In the genomic region with DNA sequence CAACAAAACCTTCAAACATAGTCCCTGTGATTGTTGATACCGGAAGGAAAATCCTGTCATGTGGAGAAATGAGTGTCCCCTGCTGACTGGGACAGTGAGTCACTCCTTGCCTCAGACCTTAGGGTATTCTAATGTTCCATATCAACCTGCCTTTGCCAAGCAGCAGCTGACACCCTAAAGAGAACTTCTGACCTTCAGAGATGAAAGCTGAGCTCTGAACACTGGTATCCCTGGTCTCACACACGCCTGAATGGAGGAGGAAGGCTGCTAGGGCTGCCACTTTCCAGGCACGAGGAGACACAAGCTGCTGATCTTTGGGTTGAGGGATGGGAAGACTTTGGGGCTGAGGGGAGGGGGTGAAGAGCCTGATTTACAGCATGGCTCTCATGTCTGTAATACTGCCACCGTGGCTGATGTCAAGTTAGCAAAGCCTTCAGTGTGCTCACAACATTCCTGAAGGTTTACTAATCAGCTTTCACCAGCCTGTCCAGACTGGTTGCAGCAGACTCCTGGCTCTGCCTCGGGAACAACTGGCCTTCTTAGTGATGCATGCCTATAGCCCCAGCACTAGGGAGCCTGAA, we compare ENCODE assay signal across 8 mouse cellular contexts. TPM values are rescaled to one million over a fixed set of nuclear protein-coding genes. Genes with fewer than 3 reads are reported as not detected.
DNase-seq lines count a peak whose midpoint lies in the region; ATAC-seq and TF ChIP-seq lines count a peak whose summit lies in the region.

No protein-coding gene starts in this region.

- peak overlapping the region; percentile 69 for H3K27ac ChIP-seq in brown adipose tissue, adult 24 weeks (replicated peaks; ENCODE audit: low read depth, low read length)
- H3K27ac ChIP-seq in heart, embryonic 15.5 days: peak overlapping the region; percentile 78
- H3K27ac ChIP-seq in hindbrain, embryonic 10.5 days: no peak overlapping the region

- peak; percentile 42 to 68 for DNase-seq in lung, adult 18-20 months
- no peak for DNase-seq in left cerebral cortex, adult 8-10 months (ENCODE audit: low spot score in 2 of 2)
- no peak for DNase-seq in hindbrain, embryonic 10.5 days (ENCODE audit: low spot score)
- no peak for DNase-seq in layer of hippocampus, postnatal 14 days (ENCODE audit: low spot score in 2 of 2)
- no peak for DNase-seq in right cerebral cortex, postnatal 4 days

- no peak overlapping the region for H3K4me3 ChIP-seq in C2C12 (ENCODE audit: insufficient read depth, poor library complexity, severe bottlenecking)
- no peak overlapping the region for H3K4me3 ChIP-seq in brown adipose tissue, adult 24 weeks (ENCODE audit: insufficient read depth, low read depth, low read length)
- H3K4me3 ChIP-seq in heart, embryonic 15.5 days: no peak overlapping the region
- H3K4me3 ChIP-seq in hindbrain, embryonic 10.5 days: no peak overlapping the region

- H3K36me3 ChIP-seq in C2C12 (ENCODE audit: control insufficient read depth, insufficient read depth): no peaks in the 10 kb centered on the region
- H3K36me3 ChIP-seq in heart, embryonic 15.5 days: no peaks in the 10 kb centered on the region
- no peaks in the 10 kb centered on the region for H3K36me3 ChIP-seq in hindbrain, embryonic 10.5 days

- no peaks in the 10 kb centered on the region for H3K9me3 ChIP-seq in heart, embryonic 15.5 days (replicated peaks)
- H3K9me3 ChIP-seq in hindbrain, embryonic 10.5 days: peaks cover 3% of the 10 kb centered on the region; the same call in 1 of the 2 replicates

- no peak for TF ChIP-seq CTCF in C2C12 (IDR thresholded peaks at IDR 0.05; ENCODE audit: control insufficient read depth, insufficient read depth, insufficient read length)

- H3K79me2 ChIP-seq in C2C12 (ENCODE audit: control insufficient read depth, insufficient read depth): no peaks in the 10 kb centered on the region

- H3K27me3 ChIP-seq in C2C12 (ENCODE audit: control insufficient read depth, insufficient read depth, insufficient read length): no peaks in the 10 kb centered on the region
- no peaks in the 10 kb centered on the region for H3K27me3 ChIP-seq in heart, embryonic 15.5 days
- H3K27me3 ChIP-seq in hindbrain, embryonic 10.5 days (ENCODE audit: insufficient read depth, poor library complexity, severe bottlenecking): no peaks in the 10 kb centered on the region

- no peak overlapping the region for H3ac ChIP-seq in C2C12 (ENCODE audit: control insufficient read depth, insufficient read length, low read depth)

- peak; percentile 60; the same call in 1 of the 2 replicates for ATAC-seq in heart, embryonic 15.5 days (replicated peaks; ENCODE audit: insufficient number of reproducible peaks, insufficient read depth, low FRiP score, low read depth)

- H3K9ac ChIP-seq in heart, embryonic 15.5 days: no peak overlapping the region

- no peaks in the 10 kb centered on the region for H3K79me3 ChIP-seq in C2C12 (ENCODE audit: low read depth)

- WGBS in heart, embryonic 15.5 days: 23% methylated on average over 5 of the region's 5 CpGs
- 64% methylated on average over 5 of the region's 5 CpGs for WGBS in hindbrain, embryonic 10.5 days

- no peak overlapping the region for H3K4me2 ChIP-seq in heart, embryonic 15.5 days

- no peaks in the 10 kb centered on the region for H3K4me1 ChIP-seq in brown adipose tissue, adult 24 weeks (ENCODE audit: control insufficient read depth, insufficient read depth, insufficient read length, low read length)
- peaks cover 18% of the 10 kb centered on the region for H3K4me1 ChIP-seq in heart, embryonic 15.5 days (replicated peaks)
- peaks cover 4% of the 10 kb centered on the region; the same call in 1 of the 2 replicates for H3K4me1 ChIP-seq in hindbrain, embryonic 10.5 days (replicated peaks)

TF ChIP-seq in C2C12, 6 proteins besides CTCF, POLR2A, EP300 and RAD21:
- peak; percentile 80 for TF ChIP-seq USF1 (IDR thresholded peaks at IDR 0.05; ENCODE audit: low read depth)
- peak; percentile 52 for TF ChIP-seq MYOD1 (IDR thresholded peaks at IDR 0.05; ENCODE audit: control insufficient read depth, insufficient read length, low read depth)
- TF ChIP-seq FOSL1 (IDR thresholded peaks at IDR 0.05; ENCODE audit: insufficient read depth, low read length, poor library complexity, severe bottlenecking): peak; percentile 20
- TF ChIP-seq MAX (IDR thresholded peaks at IDR 0.05): peak; percentile 44
- no peak for TF ChIP-seq CEBPB (IDR thresholded peaks at IDR 0.05; ENCODE audit: low read depth)
- no peak for TF ChIP-seq MYOG (IDR thresholded peaks at IDR 0.05; ENCODE audit: control insufficient read depth, extremely low read depth, insufficient read length)

RNA-seq across cellular contexts. Expression of a gene that starts 58.1 kb away (rescaled TPM):
- 7.5 TPM for polyA plus RNA-seq in C2C12 (2012; fragmentation: generic; extraction: Trizol)
- 19.1 and 23.2 TPM in 2 replicates for polyA plus RNA-seq in brown adipose tissue, adult 24 weeks (2012; ENCODE audit: insufficient read depth, insufficient read length, missing spikeins)
- polyA plus RNA-seq in heart, embryonic 15.5 days (2015; fragmentation: Nextera tagmentation; extraction: Ambion mirVana): 10.3 and 11.1 TPM in 2 replicates
- 10 to 100 TPM; 66.6 to 76.6 (median 69.4) TPM for total RNA-seq in left cerebral cortex, adult 8-10 months (2022)
- polyA plus RNA-seq in hindbrain, embryonic 10.5 days (2016; fragmentation: Nextera tagmentation; extraction: Ambion mirVana): 10.3 and 12.2 TPM in 2 replicates
- total RNA-seq in layer of hippocampus, postnatal 14 days (2021): 10 to 100 TPM; 39.4 to 42.8 TPM

Comparison
In these comparisons a context has a peak if more than half of its experiments do, and no peak if none do; other contexts are left out.
1. DNase-seq: peak in lung, adult 18-20 months (2 of 2); none in left cerebral cortex, adult 8-10 months (0 of 2), hindbrain, embryonic 10.5 days (single experiment), layer of hippocampus, postnatal 14 days (0 of 2) and right cerebral cortex, postnatal 4 days (single experiment).